Mouse (Mus musculus) E14TG2a.4 (cell line): ENCODE results near the gene Wdr63.

Source experiments
- CTCF ChIP-seq: conservative IDR thresholded peaks from 2 replicates; pipeline ENCODE4 v1.5.1; 2014; ENCODE audit warnings: low read length
- NANOG ChIP-seq: IDR thresholded peaks from 2 replicates; pipeline ENCODE4 v1.6.1; 2014; ENCODE audit warnings: borderline replicate concordance, low read length, mixed read lengths
- POU5F1 ChIP-seq: IDR thresholded peaks from 2 replicates; pipeline ENCODE4 v1.6.1; 2014; ENCODE audit warnings: low read length, borderline replicate concordance

DNA sequence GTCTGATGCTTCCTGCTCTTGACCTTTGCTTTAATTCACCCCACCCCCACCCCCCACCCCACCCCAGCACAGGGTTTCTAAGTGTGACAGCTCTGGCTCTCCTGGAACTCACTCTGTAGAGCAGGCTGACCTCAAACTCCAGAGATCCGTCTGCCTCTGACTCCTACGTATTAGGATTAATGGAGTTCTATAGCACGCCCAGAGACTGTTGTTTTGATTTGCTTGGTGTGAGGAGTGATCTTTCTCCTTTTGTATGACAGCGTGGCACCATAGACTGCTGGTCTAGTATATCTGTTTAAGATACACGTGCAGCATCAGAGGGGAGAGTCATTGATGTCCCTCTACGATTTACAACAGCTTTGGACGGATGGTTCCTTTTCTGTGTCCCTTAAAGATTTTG lies 94.4 kb downstream of the Wdr63 start:
- TF ChIP-seq CTCF = no peak
- no peak for TF ChIP-seq NANOG
- TF ChIP-seq POU5F1 = no peak
